Mouse (Mus musculus) CD4-positive, CD25-positive, alpha-beta regulatory T cell, adult 4 months (primary cell): ENCODE results near the gene Tomm40. TPM values are rescaled to one million over a fixed set of nuclear protein-coding genes. Genes with fewer than 3 reads are reported as not detected.

Source experiments
- ATAC-seq: one replicate; pipeline ENCODE4 v1.8.0; 2017
- polyA plus RNA-seq, 2 experiments: library from polyadenylated mRNA; unstranded; fragments of 100-300 nt; shearing (Covaris generic); gene quantifications; one replicate each; pipeline ENCODE4 v1.2.1; 2017

The Tomm40 gene
- polyA plus RNA-seq, 2 experiments from 2014 or later, result 3.7 to 6.9 TPM

GRCm38 (mm10) chr7:19686521-19686920, 28.7 kb downstream of the Tomm40 start:
- ATAC-seq, result no peak

- ATAC-seq, result no peak
Measured at GRCm38 (mm10) chr7:19685374-19685773, 29.9 kb downstream of the Tomm40 start.

- ATAC-seq, result no peak
Measured at GRCm38 (mm10) chr7:19683771-19684201, 31.5 kb downstream of the Tomm40 start.

- no peak for ATAC-seq
Measured at GRCm38 (mm10) chr7:19682979-19683378, 32.3 kb downstream of the Tomm40 start.

- no peak for ATAC-seq
Measured at GRCm38 (mm10) chr7:19681202-19681694, 34.0 kb downstream of the Tomm40 start, which contains the start of the genes Gm44805 and Apoc4. Gene Gm44805 (minus strand): TSS chr7:19681423. Gene Apoc4 (minus strand): TSS chr7:19681479.

GRCm38 (mm10) chr7:19680702-19681101, 34.5 kb downstream of the Tomm40 start:
- no peak for ATAC-seq

GRCm38 (mm10) chr7:19678901-19679300, 36.3 kb downstream of the Tomm40 start:
- no peak for ATAC-seq

- ATAC-seq, result no peak
Measured at GRCm38 (mm10) chr7:19677872-19678271, 37.4 kb downstream of the Tomm40 start, which contains the start of gene Apoc2. Gene Apoc2 (minus strand): TSS chr7:19677941.

- no peak for ATAC-seq
Measured at GRCm38 (mm10) chr7:19676662-19677061, 38.6 kb downstream of the Tomm40 start.

GRCm38 (mm10) chr7:19675824-19676223, 39.4 kb downstream of the Tomm40 start:
- no peak for ATAC-seq

- ATAC-seq, result no peak
Measured at GRCm38 (mm10) chr7:19673083-19673699, 42.0 kb downstream of the Tomm40 start.

GRCm38 (mm10) chr7:19671511-19671910, 43.7 kb downstream of the Tomm40 start:
- no peak for ATAC-seq

- peak; percentile 66 for ATAC-seq
Measured at GRCm38 (mm10) chr7:19668947-19669721, 46.1 kb downstream of the Tomm40 start.

- no peak for ATAC-seq
Measured at GRCm38 (mm10) chr7:19667434-19667833, 47.8 kb downstream of the Tomm40 start.

- ATAC-seq, result no peak
Measured at GRCm38 (mm10) chr7:19666750-19667149, 48.5 kb downstream of the Tomm40 start.

GRCm38 (mm10) chr7:19664955-19665841, 50.0 kb downstream of the Tomm40 start, which contains the start of gene Clptm1:
Gene Clptm1 (minus strand): TSS chr7:19665033.
- peak; percentile 76 for ATAC-seq

- ATAC-seq, result peak; percentile 3
Measured at GRCm38 (mm10) chr7:19664455-19664954, 50.7 kb downstream of the Tomm40 start.

- ATAC-seq, result no peak
Measured at GRCm38 (mm10) chr7:19663940-19664339, 51.3 kb downstream of the Tomm40 start.

- ATAC-seq, result no peak
Measured at GRCm38 (mm10) chr7:19652614-19653013, 62.6 kb downstream of the Tomm40 start.
